Mouse (Mus musculus) spleen, adult 2 months (tissue): ENCODE measurements around the gene Smyd3. TPM values are rescaled to one million over a fixed set of nuclear protein-coding genes. Genes with fewer than 3 reads are reported as not detected.

ENCODE experiments used
- DNase-seq, 2 experiments: peaks; one replicate each; pipeline versions ENCODE4 v3.0.0 to v3.0.0-alpha.2; 2012 to 2021; ENCODE audit warnings: low spot score in 2 of 2, low read depth in 1 of 2
- H3K27ac ChIP-seq: fragments of 200-500 bp; 2 replicates; pipeline ENCODE4 v1.5.1; 2012; ENCODE audit warnings: low read length, inconsistent platforms; ENCODE audit not compliant: insufficient read depth
- H3K27me3 ChIP-seq: fragments of 200-500 bp; 2 replicates; pipeline ENCODE4 v1.6.1; 2012; ENCODE audit warnings: mild to moderate bottlenecking, moderate library complexity, low read length, inconsistent platforms; ENCODE audit not compliant: control insufficient read depth, insufficient read depth
- H3K36me3 ChIP-seq: fragments of 200-500 bp; 2 replicates; pipeline ENCODE4 v1.6.1; 2012; ENCODE audit warnings: mild to moderate bottlenecking, low read length, inconsistent platforms; ENCODE audit not compliant: control insufficient read depth, insufficient read depth
- H3K4me1 ChIP-seq: fragments of 200-500 bp; 2 replicates; pipeline ENCODE4 v1.6.1; 2011; ENCODE audit warnings: inconsistent platforms; ENCODE audit not compliant: control insufficient read depth, insufficient read depth, insufficient read length
- H3K4me3 ChIP-seq: fragments of 200-500 bp; 2 replicates; pipeline ENCODE4 v1.5.1; 2011; ENCODE audit warnings: mild to moderate bottlenecking, inconsistent platforms; ENCODE audit not compliant: insufficient read depth, insufficient read length; ENCODE audit errors: extremely low read depth
- CTCF ChIP-seq: fragments of 200-500 bp; IDR thresholded peaks from 2 replicates; pipeline ENCODE4 v1.5.1; 2011; ENCODE audit warnings: mild to moderate bottlenecking, inconsistent platforms; ENCODE audit not compliant: insufficient read depth, insufficient read length, insufficient replicate concordance; ENCODE audit errors: extremely low read depth
- POLR2A ChIP-seq: fragments of 200-500 bp; IDR thresholded peaks from 2 replicates; pipeline ENCODE4 v1.6.1; 2011; ENCODE audit warnings: low read depth, low read length, inconsistent platforms
- WGBS: fragments of 180-500 bp; shearing (Covaris S2); methylation state at CpG from one replicate; pipeline ENCODE4 v1.1.7; 2018; 5-methylcytosine and 5-hydroxymethylcytosine counted together
- polyA plus RNA-seq: library from polyadenylated mRNA; depleted of rRNA; stranded (reverse); fragments of >200 nt; gene quantifications from 2 replicates; pipeline ENCODE4 v1.2.3, GENCODE M21; 2012

Gene Smyd3
- polyA plus RNA-seq, 1 experiment: 3.6 TPM

GRCm38 (mm10) chr1:179461019-179461814 is 56.6 kb downstream of the Smyd3 start:
- Histone ChIP-seq H3K4me1 (no peaks in the 10 kb centered on the region), H3K27me3 (no peaks in the 10 kb centered on the region), H3K36me3 (no peaks in the 10 kb centered on the region), H3K4me3 (no peak overlapping the region), H3K27ac (no peak overlapping the region)
- no peak for DNase-seq
- 94% methylated on average over 22 of the region's 22 CpGs for WGBS
- TF ChIP-seq POLR2A (no peak), CTCF (no peak)

GRCm38 (mm10) chr1:179458987-179459368 is 58.9 kb downstream of the Smyd3 start:
- H3K36me3 ChIP-seq: no peaks in the 10 kb centered on the region

GRCm38 (mm10) chr1:179458236-179458986 is 59.4 kb downstream of the Smyd3 start:
- H3K4me3 ChIP-seq: no peak overlapping the region
- no peaks in the 10 kb centered on the region for H3K36me3 ChIP-seq
- WGBS: 77% methylated on average over 9 of the region's 9 CpGs
- no peak overlapping the region for H3K27ac ChIP-seq
- H3K4me1 ChIP-seq: no peaks in the 10 kb centered on the region
- no peak for DNase-seq
- H3K27me3 ChIP-seq: no peaks in the 10 kb centered on the region
- TF ChIP-seq CTCF (no peak), POLR2A (no peak)

More at GRCm38 (mm10) chr1:179458987-179459368, 58.9 kb downstream of the Smyd3 start:
- WGBS: 90% methylated on average over 10 of the region's 10 CpGs
- Histone ChIP-seq H3K27me3 (no peaks in the 10 kb centered on the region), H3K4me1 (no peaks in the 10 kb centered on the region), H3K4me3 (no peak overlapping the region), H3K27ac (no peak overlapping the region)
- no peak for DNase-seq
- TF ChIP-seq CTCF (no peak), POLR2A (no peak)

- no peaks in the 10 kb centered on the region for H3K4me1 ChIP-seq
- no peaks in the 10 kb centered on the region for H3K27me3 ChIP-seq
- H3K4me3 ChIP-seq: no peak overlapping the region
- 95% methylated on average over 6 of the region's 6 CpGs for WGBS
- no peak overlapping the region for H3K27ac ChIP-seq
- no peaks in the 10 kb centered on the region for H3K36me3 ChIP-seq
- no peak for DNase-seq
- TF ChIP-seq CTCF (no peak), POLR2A (no peak)
Measured at GRCm38 (mm10) chr1:179454600-179454999, 63.2 kb downstream of the Smyd3 start.

GRCm38 (mm10) chr1:179451211-179451610 is 66.6 kb downstream of the Smyd3 start:
- H3K4me3 ChIP-seq: no peak overlapping the region
- WGBS: 97% methylated on average over 2 of the region's 2 CpGs
- H3K36me3 ChIP-seq: no peaks in the 10 kb centered on the region
- no peaks in the 10 kb centered on the region for H3K27me3 ChIP-seq
- TF ChIP-seq POLR2A (no peak), CTCF (no peak)
- no peaks in the 10 kb centered on the region for H3K4me1 ChIP-seq
- no peak for DNase-seq
- no peak overlapping the region for H3K27ac ChIP-seq

- no peaks in the 10 kb centered on the region for H3K27me3 ChIP-seq
- 81% methylated on average over 2 of the region's 2 CpGs for WGBS
Measured at GRCm38 (mm10) chr1:179446845-179447212, 71.0 kb downstream of the Smyd3 start.

More at GRCm38 (mm10) chr1:179446845-179447212, 71.0 kb downstream of the Smyd3 start:
- no peaks in the 10 kb centered on the region for H3K4me1 ChIP-seq
- no peaks in the 10 kb centered on the region for H3K36me3 ChIP-seq
- no peak overlapping the region for H3K27ac ChIP-seq
- DNase-seq: no peak
- H3K4me3 ChIP-seq: no peak overlapping the region
- TF ChIP-seq CTCF (no peak), POLR2A (no peak)
